Mouse (Mus musculus): ENCODE measurements around the gene Papola. TPM values are rescaled to one million over a fixed set of nuclear protein-coding genes. Genes with fewer than 3 reads are reported as not detected.

The Papola gene
- 204 and 207 TPM in 2 replicates for total RNA-seq (2021)
- long read RNA-seq, full-length matches to known transcripts = 48 of 96 reads
- long read RNA-seq, partial matches to known transcripts = 11 of 96 reads
- long read RNA-seq, other reads (novel, unspliced or antisense) = 37 of 96 reads

- DNase-seq = peak; percentile 87
These were observed at the start of gene Papola for GRCm38 (mm10) chr12:105784196-105784999. Gene Papola (plus strand): TSS chr12:105784694.

GRCm38 (mm10) chr12:105735226-105735888 lies 49.1 kb upstream of the Papola start:
- no peak for DNase-seq

GRCm38 (mm10) chr12:105735889-105736251 lies 48.6 kb upstream of the Papola start:
- no peak for DNase-seq

GRCm38 (mm10) chr12:105738316-105739096 lies 46.0 kb upstream of the Papola start:
- DNase-seq = no peak

GRCm38 (mm10) chr12:105739656-105740055 lies 44.8 kb upstream of the Papola start:
- DNase-seq = no peak

GRCm38 (mm10) chr12:105748114-105748513 lies 36.4 kb upstream of the Papola start:
- no peak for DNase-seq

- no peak for DNase-seq
These were observed 30.7 kb upstream of the Papola start for GRCm38 (mm10) chr12:105753813-105754212.

GRCm38 (mm10) chr12:105757816-105758497 lies 26.5 kb upstream of the Papola start:
- no peak for DNase-seq

GRCm38 (mm10) chr12:105758911-105759310 lies 25.6 kb upstream of the Papola start:
- DNase-seq = no peak

GRCm38 (mm10) chr12:105759849-105760478 lies 24.5 kb upstream of the Papola start:
- DNase-seq = no peak

GRCm38 (mm10) chr12:105761171-105761570 lies 23.3 kb upstream of the Papola start:
- DNase-seq = no peak

- DNase-seq = no peak
These were observed 22.9 kb upstream of the Papola start for GRCm38 (mm10) chr12:105761629-105762028.

GRCm38 (mm10) chr12:105769700-105770099 lies 14.8 kb upstream of the Papola start:
- DNase-seq = no peak

- DNase-seq = peak; percentile 33
These were observed 9.6 kb upstream of the Papola start for GRCm38 (mm10) chr12:105774871-105775270.

GRCm38 (mm10) chr12:105777651-105778050 lies 6.8 kb upstream of the Papola start:
- DNase-seq = no peak

- DNase-seq = peak; percentile 75
These were observed 693 bp downstream of the Papola start for GRCm38 (mm10) chr12:105785000-105785774.

GRCm38 (mm10) chr12:105786113-105786512 lies 1.6 kb downstream of the Papola start:
- DNase-seq = no peak

- no peak for DNase-seq
These were observed 3.1 kb downstream of the Papola start for GRCm38 (mm10) chr12:105787626-105788025.

GRCm38 (mm10) chr12:105789885-105790284 lies 5.4 kb downstream of the Papola start:
- no peak for DNase-seq

- no peak for DNase-seq
These were observed 10.4 kb downstream of the Papola start for GRCm38 (mm10) chr12:105794896-105795295.

GRCm38 (mm10) chr12:105798001-105798400 lies 13.5 kb downstream of the Papola start:
- DNase-seq = no peak

Data from adrenal gland, postnatal 25 days (tissue).